Mouse (Mus musculus) heart, adult 18-20 months (tissue): ENCODE data around the gene Fat4. TPM values are rescaled to one million over a fixed set of nuclear protein-coding genes. Genes with fewer than 3 reads are reported as not detected.

Experiments used
- DNase-seq, 2 experiments: peaks; one replicate each; pipeline ENCODE4 v3.0.0; 2021 to 2022; ENCODE audit warnings: mixed read lengths in 1 of 2
- total RNA-seq, 2 experiments: library from RNA; stranded (reverse); gene quantifications; 2 replicates each; pipeline ENCODE4 v1.2.3; 2021

The Fat4 gene
- total RNA-seq, 2 experiments from 2014 or later = 3.9 to 4.0 TPM

DNA sequence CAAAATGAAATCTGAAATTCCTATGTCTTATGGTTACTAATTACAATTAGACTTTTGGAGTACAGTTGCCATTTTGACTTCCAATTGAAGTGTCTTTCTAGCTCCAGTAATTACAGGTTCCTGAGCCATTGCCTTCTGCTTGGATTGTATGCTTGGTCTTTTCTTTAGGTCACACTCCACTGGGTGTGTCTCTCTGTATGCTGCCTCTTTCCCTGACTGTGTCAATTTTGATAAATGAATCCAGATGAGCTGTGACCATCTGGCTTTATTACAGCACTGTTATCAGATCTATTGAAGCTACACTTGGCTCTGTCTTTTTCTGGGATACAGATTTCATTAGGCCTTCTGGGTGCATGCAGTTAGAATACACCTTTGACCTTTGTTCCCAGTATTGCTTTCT, 80.7 kb downstream of the Fat4 start:
- no peak for DNase-seq

GRCm38 (mm10) chr3:38986379-38986778, 99.6 kb downstream of the Fat4 start:
- no peak for DNase-seq

- DNase-seq = no peak
Observed at GRCm38 (mm10) chr3:38989181-38989580, 102.4 kb downstream of the Fat4 start.

DNA sequence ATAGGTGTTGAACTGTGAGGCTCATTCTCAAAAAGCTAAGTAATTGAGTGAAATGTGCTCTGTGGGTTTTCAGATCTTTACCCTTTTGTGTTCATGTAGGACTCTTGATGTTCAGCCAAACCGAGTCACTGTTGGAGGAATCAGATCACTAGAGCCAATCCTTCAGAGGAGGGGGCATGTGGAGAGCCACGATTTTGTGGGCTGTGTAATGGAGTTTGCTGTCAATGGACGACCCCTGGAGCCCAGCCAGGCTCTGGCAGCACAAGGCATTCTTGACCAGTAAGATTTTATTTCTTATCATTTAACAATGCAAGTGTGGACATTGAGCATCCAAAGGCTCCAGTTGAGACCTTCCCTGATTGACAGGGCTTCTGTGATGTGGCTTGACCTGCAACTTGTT, 113.3 kb downstream of the Fat4 start:
- no peak for DNase-seq

GRCm38 (mm10) chr3:39010544-39010943, 123.8 kb downstream of the Fat4 start:
- no peak for DNase-seq

GRCm38 (mm10) chr3:39017633-39018032, 130.9 kb downstream of the Fat4 start:
- DNase-seq = no peak

GRCm38 (mm10) chr3:39036113-39036512, 149.4 kb downstream of the Fat4 start:
- no peak for DNase-seq

- no peak for DNase-seq
Observed at GRCm38 (mm10) chr3:39046425-39046824, 159.7 kb downstream of the Fat4 start.

DNA sequence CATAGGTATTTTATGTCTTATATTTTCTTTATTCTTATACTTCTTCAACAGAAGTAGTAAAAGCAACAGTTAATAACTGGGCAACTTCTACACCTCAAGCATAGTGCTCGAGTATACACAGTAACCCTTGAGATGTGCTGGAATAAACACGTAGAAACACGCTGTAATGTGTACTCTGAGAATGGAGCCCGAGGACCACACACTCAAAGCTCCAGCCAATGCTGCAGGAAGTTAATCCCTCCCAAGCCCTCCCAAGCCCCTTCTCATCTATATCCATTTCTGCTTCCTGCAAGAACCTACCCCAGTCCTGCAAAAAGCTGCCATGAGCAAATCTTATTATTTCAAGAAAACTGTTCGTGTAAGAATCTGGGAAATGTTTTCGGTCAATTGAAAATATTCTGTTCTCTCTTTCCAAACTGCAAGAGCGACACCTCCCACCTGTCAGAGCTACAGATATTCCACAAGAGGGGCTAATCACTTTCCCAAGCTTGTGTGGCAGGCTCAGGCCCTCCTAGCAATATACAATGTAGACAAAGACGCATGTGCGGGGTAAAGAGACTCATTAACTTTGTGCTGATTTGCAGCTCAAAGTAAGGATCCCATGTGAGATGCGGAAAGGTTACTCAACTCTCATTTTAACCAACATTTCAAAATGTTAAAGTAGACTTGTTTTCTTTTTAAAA, 161.0 kb downstream of the Fat4 start:
- DNase-seq = no peak

- DNase-seq = no peak
Observed at GRCm38 (mm10) chr3:39048304-39048667, 161.5 kb downstream of the Fat4 start.

DNA sequence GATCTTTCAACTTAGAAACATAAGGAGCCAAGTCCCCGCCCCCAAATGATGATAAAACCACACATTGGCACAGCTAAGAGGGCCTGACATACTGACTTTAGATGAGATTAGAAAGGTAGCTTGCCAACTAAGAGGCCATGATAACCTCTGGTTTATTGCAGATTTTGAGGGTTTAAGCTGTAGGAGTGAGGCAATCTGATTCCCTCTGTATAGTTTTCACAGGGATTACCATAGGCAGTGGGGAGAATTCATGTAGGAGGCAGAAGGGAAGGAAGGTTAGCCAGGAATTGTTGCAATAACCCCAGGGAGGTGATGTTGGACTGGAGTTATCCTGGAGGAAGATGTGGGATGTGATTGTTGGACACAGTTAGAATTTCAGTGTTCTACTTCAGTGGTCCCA, 163.4 kb downstream of the Fat4 start:
- DNase-seq = no peak

GRCm38 (mm10) chr3:39053072-39053471, 166.3 kb downstream of the Fat4 start:
- no peak for DNase-seq
